Mouse (Mus musculus) lung, postnatal 0 days (tissue): ENCODE measurements around the gene Prdx6.

Source experiments
- CTCF ChIP-seq: IDR thresholded peaks from 2 replicates; pipeline ENCODE4 v1.5.1; 2016; ENCODE audit warnings: antibody characterized with exemption, mild to moderate bottlenecking
- EP300 ChIP-seq: IDR thresholded peaks from 2 replicates; pipeline ENCODE4 v1.6.1; 2016; ENCODE audit warnings: antibody characterized with exemption, mild to moderate bottlenecking, control low read depth

DNA sequence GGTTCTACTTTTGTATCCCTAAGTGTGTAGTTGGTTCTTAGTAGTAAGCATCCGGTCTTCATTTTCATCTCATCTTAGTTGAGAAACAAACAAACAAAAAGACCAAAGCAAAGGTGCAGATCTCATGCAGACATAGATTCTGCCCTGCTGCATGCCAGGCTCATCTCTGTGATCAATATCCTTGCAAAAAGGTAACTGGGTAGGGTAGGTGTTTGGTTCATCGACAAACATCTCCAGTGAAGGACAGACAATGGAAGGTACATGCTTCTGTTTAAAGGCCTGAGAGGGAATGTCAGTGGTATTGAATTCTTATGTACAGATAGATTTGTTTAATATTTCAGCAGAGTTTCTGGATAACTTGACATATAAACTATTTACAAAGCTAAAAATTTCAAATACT is 7.3 kb upstream of the Prdx6 start:
- no peak for TF ChIP-seq CTCF
- TF ChIP-seq EP300, result no peak
